In the genomic region with DNA sequence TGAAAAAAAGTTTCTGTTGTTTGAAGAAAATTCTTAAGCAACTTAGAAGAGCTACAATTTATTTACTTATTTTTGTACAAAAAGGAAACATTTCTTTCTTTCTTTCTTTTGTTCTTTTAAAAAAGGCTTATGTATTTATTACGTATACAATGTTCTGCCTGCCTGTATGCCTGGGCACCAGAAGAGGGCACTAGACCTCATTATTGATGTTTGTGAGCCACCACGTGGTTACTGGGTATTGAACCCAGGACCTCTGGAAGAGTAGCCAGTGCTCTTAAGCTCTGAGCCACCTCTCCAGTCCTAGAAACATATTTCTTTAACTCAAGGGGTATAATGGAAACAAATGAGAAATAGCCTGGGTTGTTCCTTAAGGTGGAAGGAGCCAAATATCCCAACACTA, we compare ENCODE assay signal across 21 mouse cellular contexts.
DNase-seq lines count a peak whose midpoint lies in the region; ATAC-seq and TF ChIP-seq lines count a peak whose summit lies in the region.
"Had no signal": no experiment of that assay in that cellular context is flagged by ENCODE, and none has a peak within 500 bp of the region (broad histone marks: within the 10 kb centered on the region; RNA-seq: fewer than 3 reads in every experiment).

No protein-coding gene starts in this region.

- peak; percentile 3 for DNase-seq in lung, embryonic 14.5 days
- DNase-seq in lung, postnatal 14 days, result no peak
- peak; percentile 8 for DNase-seq in MEL-GATA-1-ER (ENCODE audit: extremely low read depth, low read depth)
- no peak for DNase-seq in right cerebral cortex, postnatal 25 days
- DNase-seq in embryo, embryonic 9.5 days (ENCODE audit: extremely low spot score), result no peak
- DNase-seq: adrenal gland, adult 8-10 months; cerebellum, postnatal 10 days; gastrocnemius, adult 2 months; heart, postnatal 10 days; kidney, postnatal 36 days; lung, postnatal 36 days; right cerebral cortex, postnatal 4 days had no signal

- no peak overlapping the region for H3K27ac ChIP-seq in lung, embryonic 14.5 days (ENCODE audit: low read depth)
- H3K27ac ChIP-seq: forebrain, embryonic 10.5 days; gastrocnemius, adult 2 months; hindbrain, embryonic 13.5 days; intestine, embryonic 15.5 days; limb, embryonic 12.5 days; liver, embryonic 15.5 days had no signal

- no peaks in the 10 kb centered on the region for H3K9me3 ChIP-seq in lung, embryonic 14.5 days (ENCODE audit: low read depth, low read length)
- H3K9me3 ChIP-seq in E14TG2a.4 (ENCODE audit: low read length), result no peaks in the 10 kb centered on the region
- H3K9me3 ChIP-seq: forebrain, embryonic 10.5 days; hindbrain, embryonic 13.5 days; intestine, embryonic 15.5 days; limb, embryonic 12.5 days; liver, embryonic 15.5 days had no signal

- no peak overlapping the region for H3K9ac ChIP-seq in lung, embryonic 14.5 days
- H3K9ac ChIP-seq: hindbrain, embryonic 13.5 days; intestine, embryonic 15.5 days; limb, embryonic 12.5 days; liver, embryonic 15.5 days had no signal

- no peaks in the 10 kb centered on the region for H3K4me1 ChIP-seq in lung, embryonic 14.5 days (ENCODE audit: insufficient read depth)
- H3K4me1 ChIP-seq in E14TG2a.4 (replicated peaks; ENCODE audit: low read depth, low read length), result no peaks in the 10 kb centered on the region
- H3K4me1 ChIP-seq: forebrain, embryonic 10.5 days; hindbrain, embryonic 13.5 days; intestine, embryonic 15.5 days; limb, embryonic 12.5 days; liver, embryonic 15.5 days had no signal

- no peak for ATAC-seq in lung, embryonic 14.5 days (ENCODE audit: insufficient read depth)
- no peak for ATAC-seq in granulocyte monocyte progenitor cell, adult 5-6 weeks (replicated peaks; ENCODE audit: poor library complexity, severe bottlenecking)
- ATAC-seq: intestine, embryonic 15.5 days; midbrain, embryonic 16.5 days had no signal

- no peaks in the 10 kb centered on the region for H3K27me3 ChIP-seq in lung, embryonic 14.5 days (ENCODE audit: insufficient read depth, low read length)
- no peaks in the 10 kb centered on the region for H3K27me3 ChIP-seq in E14TG2a.4 (ENCODE audit: insufficient read depth, low read length)
- H3K27me3 ChIP-seq: hindbrain, embryonic 13.5 days; intestine, embryonic 15.5 days; limb, embryonic 12.5 days; liver, embryonic 15.5 days had no signal

- H3K4me3 ChIP-seq in lung, embryonic 14.5 days (ENCODE audit: low read depth, low read length), result no peak overlapping the region
- H3K4me3 ChIP-seq in E14TG2a.4 (replicated peaks; ENCODE audit: low read length), result no peak overlapping the region
- H3K4me3 ChIP-seq: forebrain, embryonic 10.5 days; gastrocnemius, adult 2 months; hindbrain, embryonic 13.5 days; intestine, embryonic 15.5 days; limb, embryonic 12.5 days; liver, embryonic 15.5 days had no signal

- no peak overlapping the region for H3K4me2 ChIP-seq in lung, embryonic 14.5 days
- H3K4me2 ChIP-seq: heart, embryonic 11.5 days; hindbrain, embryonic 13.5 days; intestine, embryonic 15.5 days; limb, embryonic 12.5 days; liver, embryonic 15.5 days had no signal

- no peak for TF ChIP-seq CTCF in lung, embryonic 14.5 days (IDR thresholded peaks at IDR 0.05; ENCODE audit: low read depth)
- TF ChIP-seq CTCF in E14TG2a.4 (conservative IDR thresholded peaks at IDR 0.05; ENCODE audit: low read length), result peak; percentile 73

- H3K36me3 ChIP-seq in lung, embryonic 14.5 days (ENCODE audit: insufficient read depth), result no peaks in the 10 kb centered on the region
- H3K36me3 ChIP-seq in E14TG2a.4 (ENCODE audit: insufficient read depth, low read length), result no peaks in the 10 kb centered on the region
- H3K36me3 ChIP-seq: forebrain, embryonic 10.5 days; intestine, embryonic 15.5 days; limb, embryonic 12.5 days; liver, embryonic 15.5 days had no signal

- 54% methylated on average over 2 of the region's 2 CpGs for whole genome bisulfite sequencing in lung, embryonic 14.5 days

Comparison
In these comparisons a context has a peak if more than half of its experiments do, and no peak if none do; other contexts are left out.
1. DNase-seq: peak in lung, embryonic 14.5 days (single experiment) and MEL-GATA-1-ER (single experiment); none in lung, postnatal 14 days (single experiment), right cerebral cortex, postnatal 25 days (single experiment) and embryo, embryonic 9.5 days (single experiment).